Mouse (Mus musculus): ENCODE measurements around the gene Foxe1.

- no peak for TF ChIP-seq CTCF (IDR thresholded peaks at IDR 0.05; ENCODE audit: low read depth)
- no peak for TF ChIP-seq EP300 (IDR thresholded peaks at IDR 0.05; ENCODE audit: low read depth)
Observed at GRCm38 (mm10) chr4:46353045-46353444, 9.6 kb downstream of the Foxe1 start.

Data from liver, embryonic 14.5 days (tissue).